Mouse (Mus musculus) heart, embryonic 11.5 days (tissue): ENCODE measurements around the gene Lmo2. TPM values are rescaled to one million over a fixed set of nuclear protein-coding genes. Genes with fewer than 3 reads are reported as not detected.

Source experiments
- ATAC-seq: fragments of 200-750 bp; cut with Nextera tagmentation; replicated peaks from 2 replicates; pipeline ENCODE4 v1.8.0; 2017; ENCODE audit warnings: moderate library complexity; ENCODE audit not compliant: insufficient number of reproducible peaks, low FRiP score, low TSS enrichment
- H3K27ac ChIP-seq: fragments of 300-500 bp; sonication (generic); 2 replicates; pipeline ENCODE4 v1.5.1; 2014; ENCODE audit warnings: mild to moderate bottlenecking, low read depth, low read length
- H3K27me3 ChIP-seq: fragments of 300-500 bp; sonication (generic); 2 replicates; pipeline ENCODE4 v1.6.1; 2014; ENCODE audit warnings: mild to moderate bottlenecking, low read length, mixed read lengths; ENCODE audit not compliant: control insufficient read depth, insufficient read depth
- H3K36me3 ChIP-seq: fragments of 300-500 bp; sonication (generic); 2 replicates; pipeline ENCODE4 v1.6.1; 2014; ENCODE audit warnings: mild to moderate bottlenecking, low read length, moderate library complexity, mixed read lengths; ENCODE audit not compliant: control insufficient read depth, insufficient read depth
- H3K4me1 ChIP-seq: fragments of 300-500 bp; sonication (generic); 2 replicates; pipeline ENCODE4 v1.6.1; 2014; ENCODE audit warnings: low read length; ENCODE audit not compliant: control insufficient read depth, insufficient read depth
- H3K4me2 ChIP-seq: fragments of 300-500 bp; sonication (generic); 2 replicates; pipeline ENCODE4 v1.6.1; 2014; ENCODE audit warnings: mild to moderate bottlenecking, moderate library complexity
- H3K4me3 ChIP-seq: fragments of 300-500 bp; sonication (generic); 2 replicates; pipeline ENCODE4 v1.5.1; 2014; ENCODE audit warnings: low read depth, low read length
- H3K9ac ChIP-seq: fragments of 300-500 bp; sonication (generic); 2 replicates; pipeline ENCODE4 v1.6.1; 2014; ENCODE audit warnings: mild to moderate bottlenecking, low read depth, low read length, moderate library complexity
- H3K9me3 ChIP-seq: fragments of 300-500 bp; sonication (generic); replicated peaks from 2 replicates; pipeline ENCODE4 v1.6.1; 2016; ENCODE audit warnings: low read length; ENCODE audit not compliant: control insufficient read depth
- WGBS: fragments of 180-500 bp; shearing (Covaris S2); extraction: QIAGEN DNeasy Blood & Tissue Kit; methylation state at CpG from one replicate; pipeline ENCODE4 v1.1.7; 2014; ENCODE audit not compliant: insufficient replicate concordance; 5-methylcytosine and 5-hydroxymethylcytosine counted together
- polyA plus RNA-seq: library from polyadenylated mRNA; unstranded; fragments of >200 nt; fragmentation: Nextera tagmentation; extraction: Ambion mirVana; gene quantifications from 2 replicates; pipeline ENCODE4 v1.2.1, GENCODE M21; 2014

The Lmo2 gene
- polyA plus RNA-seq, 1 experiment from 2014 or later: 27.9 TPM

GRCm38 (mm10) chr2:103947982-103948655 lies 9.7 kb upstream of the Lmo2 start:
- no peak overlapping the region for H3K4me2 ChIP-seq
- no peaks in the 10 kb centered on the region for H3K9me3 ChIP-seq
- H3K4me1 ChIP-seq: 0 out of 2 replicates have a peak, but pooled peaks cover 6% of the 10 kb centered on the region
- no peaks in the 10 kb centered on the region for H3K36me3 ChIP-seq
- no peak overlapping the region for H3K4me3 ChIP-seq
- 63% methylated on average over 8 of the region's 8 CpGs for WGBS
- H3K27ac ChIP-seq: no peak overlapping the region
- no peak overlapping the region for H3K9ac ChIP-seq
- ATAC-seq: no peak
- H3K27me3 ChIP-seq: peaks cover 3% of the 10 kb centered on the region; the same call in 1 of the 2 replicates

DNA sequence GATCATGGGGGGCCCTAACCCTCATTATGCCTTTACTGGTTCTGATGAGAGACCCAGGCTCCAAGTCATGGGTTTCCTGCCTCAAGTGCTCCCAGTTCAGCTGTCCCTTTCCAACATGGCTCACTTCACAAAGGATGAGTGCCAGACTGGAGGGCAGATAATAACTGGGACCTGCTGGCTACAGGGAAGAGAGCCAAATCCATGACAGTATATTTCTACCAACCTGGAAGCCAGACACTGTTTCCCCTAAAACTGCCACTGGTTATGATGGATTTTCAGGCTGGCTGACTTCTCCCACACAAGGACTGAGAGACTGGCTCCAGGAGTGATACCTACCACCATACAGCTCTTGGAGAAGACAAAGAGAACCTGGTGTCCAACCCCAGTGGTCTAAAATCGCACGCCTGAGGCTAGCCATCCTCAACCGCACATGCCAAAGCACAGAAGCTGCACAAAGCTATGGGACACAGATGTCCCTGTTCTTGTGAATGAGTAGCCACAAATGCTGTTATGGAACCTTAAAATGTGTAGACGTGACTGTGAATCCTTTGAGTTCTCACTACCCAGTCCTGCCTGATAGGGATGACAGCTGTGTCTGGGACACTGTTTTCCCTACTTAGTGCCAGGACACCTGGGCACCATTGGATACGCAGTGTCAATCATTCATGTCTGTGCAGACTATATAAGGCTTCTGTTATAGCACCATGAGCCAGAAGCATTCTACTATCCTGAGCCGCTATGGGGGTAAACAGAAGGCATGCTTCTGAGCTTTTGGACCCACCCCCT lies 4.5 kb upstream of the Lmo2 start:
- no peak overlapping the region for H3K9ac ChIP-seq
- 86% methylated on average over 6 of the region's 6 CpGs for WGBS
- no peak overlapping the region for H3K4me2 ChIP-seq
- ATAC-seq: no peak
- H3K27me3 ChIP-seq: peaks cover 5% of the 10 kb centered on the region
- H3K4me3 ChIP-seq: no peak overlapping the region
- H3K9me3 ChIP-seq: no peaks in the 10 kb centered on the region
- 0 out of 2 replicates have a peak, but pooled peaks cover 10% of the 10 kb centered on the region for H3K4me1 ChIP-seq
- H3K36me3 ChIP-seq: no peaks in the 10 kb centered on the region
- no peak overlapping the region for H3K27ac ChIP-seq

- Histone ChIP-seq H3K9ac (no peak overlapping the region), H3K4me1 (0 out of 2 replicates have a peak, but pooled peaks cover 11% of the 10 kb centered on the region), H3K36me3 (no peaks in the 10 kb centered on the region), H3K27me3 (peaks cover 5% of the 10 kb centered on the region), H3K4me2 (no peak overlapping the region), H3K4me3 (no peak overlapping the region), H3K9me3 (no peaks in the 10 kb centered on the region), H3K27ac (no peak overlapping the region)
- WGBS: 66% methylated on average over 3 of the region's 3 CpGs
- ATAC-seq: no peak
Observed at GRCm38 (mm10) chr2:103955714-103956113, 2.1 kb upstream of the Lmo2 start.

DNA sequence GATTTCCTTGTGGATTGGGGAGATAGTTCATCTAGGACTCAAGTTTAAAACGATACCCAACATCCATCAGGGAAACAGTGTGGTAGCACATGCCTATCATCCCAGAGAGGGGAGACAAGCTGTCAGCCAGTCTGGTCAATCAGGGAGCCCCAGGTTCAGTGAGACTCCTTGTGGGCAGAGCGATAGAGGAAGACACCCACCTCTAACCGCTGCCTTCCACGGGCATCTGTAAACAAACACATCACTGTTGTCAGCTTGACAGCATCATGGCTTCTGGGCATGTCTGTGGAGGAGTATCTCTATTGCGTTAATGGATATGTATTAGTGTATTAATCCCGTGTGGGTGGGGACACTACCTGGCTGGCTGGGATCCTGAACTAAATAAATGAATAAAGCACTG lies 919 bp upstream of the Lmo2 start:
- 66% methylated on average over 6 of the region's 6 CpGs for WGBS
- no peak overlapping the region for H3K27ac ChIP-seq
- H3K36me3 ChIP-seq: no peaks in the 10 kb centered on the region
- H3K4me1 ChIP-seq: 0 out of 2 replicates have a peak, but pooled peaks cover 11% of the 10 kb centered on the region
- ATAC-seq: no peak
- peaks cover 5% of the 10 kb centered on the region for H3K27me3 ChIP-seq
- no peaks in the 10 kb centered on the region for H3K9me3 ChIP-seq
- H3K9ac ChIP-seq: no peak overlapping the region
- H3K4me3 ChIP-seq: no peak overlapping the region
- no peak overlapping the region for H3K4me2 ChIP-seq

DNA sequence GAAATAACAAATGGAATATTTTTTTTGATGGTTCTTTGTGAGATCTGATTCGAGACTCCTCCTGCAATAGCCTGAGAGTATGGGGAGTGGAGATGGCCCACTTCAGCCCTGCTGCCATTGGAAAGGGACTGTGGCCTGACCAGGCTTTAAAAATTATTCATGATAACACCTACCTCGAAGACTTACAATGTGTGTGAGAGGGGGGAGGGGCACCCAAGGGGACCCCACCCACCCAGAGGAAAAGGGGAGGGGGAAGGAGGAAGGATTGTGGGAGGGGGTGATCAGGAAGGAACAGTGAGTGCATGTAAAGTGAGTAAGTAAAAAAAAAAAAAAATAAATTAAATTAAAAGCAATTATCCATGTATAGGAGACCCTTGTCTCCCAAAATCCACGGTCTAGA lies 848 bp downstream of the Lmo2 start:
- Histone ChIP-seq H3K4me3 (no peak overlapping the region), H3K27me3 (peaks cover under 1% of the 10 kb centered on the region), H3K27ac (no peak overlapping the region), H3K9me3 (no peaks in the 10 kb centered on the region), H3K9ac (no peak overlapping the region), H3K4me2 (no peak overlapping the region), H3K4me1 (0 out of 2 replicates have a peak, but pooled peaks cover 11% of the 10 kb centered on the region), H3K36me3 (no peaks in the 10 kb centered on the region)
- WGBS: 49% methylated on average over 3 of the region's 3 CpGs
- no peak for ATAC-seq

- 0 out of 2 replicates have a peak, but pooled peaks cover 11% of the 10 kb centered on the region for H3K4me1 ChIP-seq
- WGBS: 84% methylated on average over 5 of the region's 5 CpGs
- H3K36me3 ChIP-seq: no peaks in the 10 kb centered on the region
- no peak overlapping the region for H3K27ac ChIP-seq
- H3K9me3 ChIP-seq: no peaks in the 10 kb centered on the region
- no peaks in the 10 kb centered on the region; the same call in 1 of the 2 replicates for H3K27me3 ChIP-seq
- H3K4me3 ChIP-seq: no peak overlapping the region
- H3K9ac ChIP-seq: no peak overlapping the region
- ATAC-seq: no peak
- no peak overlapping the region for H3K4me2 ChIP-seq
Observed at GRCm38 (mm10) chr2:103959066-103959465, 1.3 kb downstream of the Lmo2 start.

GRCm38 (mm10) chr2:103959574-103959973 lies 1.8 kb downstream of the Lmo2 start:
- ATAC-seq: no peak
- H3K4me2 ChIP-seq: no peak overlapping the region
- H3K36me3 ChIP-seq: no peaks in the 10 kb centered on the region
- 85% methylated on average over 6 of the region's 6 CpGs for WGBS
- no peak overlapping the region for H3K27ac ChIP-seq
- no peaks in the 10 kb centered on the region for H3K9me3 ChIP-seq
- H3K27me3 ChIP-seq: no peaks in the 10 kb centered on the region; the same call in 1 of the 2 replicates
- H3K9ac ChIP-seq: no peak overlapping the region
- H3K4me1 ChIP-seq: 0 out of 2 replicates have a peak, but pooled peaks cover 11% of the 10 kb centered on the region
- H3K4me3 ChIP-seq: no peak overlapping the region

DNA sequence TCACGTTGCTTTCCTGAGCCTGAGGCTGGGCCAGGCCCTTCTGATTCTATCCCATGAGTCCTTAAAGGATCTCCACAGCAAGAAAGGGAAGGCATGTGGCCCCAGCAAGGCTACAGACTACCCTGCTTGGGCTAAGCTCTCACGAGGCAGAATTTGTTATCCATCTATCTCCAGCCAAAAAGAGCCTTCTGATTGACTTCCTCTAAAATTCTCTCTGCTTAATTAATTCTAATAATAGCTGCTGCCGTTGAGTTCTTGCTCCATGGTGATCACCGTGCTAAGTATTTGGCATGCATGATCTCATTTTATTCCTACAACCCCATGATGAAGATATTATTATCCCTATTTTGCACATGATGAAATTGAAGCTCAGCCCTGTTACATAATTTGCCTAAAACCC lies 4.6 kb downstream of the Lmo2 start:
- H3K9me3 ChIP-seq: no peaks in the 10 kb centered on the region
- no peak overlapping the region for H3K27ac ChIP-seq
- no peak for ATAC-seq
- H3K27me3 ChIP-seq: no peaks in the 10 kb centered on the region; the same call in 1 of the 2 replicates
- H3K9ac ChIP-seq: no peak overlapping the region
- H3K4me3 ChIP-seq: no peak overlapping the region
- no peaks in the 10 kb centered on the region for H3K36me3 ChIP-seq
- 68% methylated on average over 4 of the region's 4 CpGs for WGBS
- no peak overlapping the region for H3K4me2 ChIP-seq
- 0 out of 2 replicates have a peak, but pooled peaks cover 8% of the 10 kb centered on the region for H3K4me1 ChIP-seq
